Mouse (Mus musculus) monocyte, adult 2 months (primary cell): Measurements from ENCODE around the gene Tyw3.
"Not testable (repeated sequence)": the region's sequence is repeated elsewhere in the genome, so short reads cannot be mapped to it uniquely, and the experiment has no call there.

Experiments
- DNase-seq, 2 experiments: peaks; one replicate each; pipeline ENCODE4 v3.0.0; 2022; ENCODE audit warnings: low spot score in 2 of 2, low read depth in 1 of 2

Gene Tyw3

DNA sequence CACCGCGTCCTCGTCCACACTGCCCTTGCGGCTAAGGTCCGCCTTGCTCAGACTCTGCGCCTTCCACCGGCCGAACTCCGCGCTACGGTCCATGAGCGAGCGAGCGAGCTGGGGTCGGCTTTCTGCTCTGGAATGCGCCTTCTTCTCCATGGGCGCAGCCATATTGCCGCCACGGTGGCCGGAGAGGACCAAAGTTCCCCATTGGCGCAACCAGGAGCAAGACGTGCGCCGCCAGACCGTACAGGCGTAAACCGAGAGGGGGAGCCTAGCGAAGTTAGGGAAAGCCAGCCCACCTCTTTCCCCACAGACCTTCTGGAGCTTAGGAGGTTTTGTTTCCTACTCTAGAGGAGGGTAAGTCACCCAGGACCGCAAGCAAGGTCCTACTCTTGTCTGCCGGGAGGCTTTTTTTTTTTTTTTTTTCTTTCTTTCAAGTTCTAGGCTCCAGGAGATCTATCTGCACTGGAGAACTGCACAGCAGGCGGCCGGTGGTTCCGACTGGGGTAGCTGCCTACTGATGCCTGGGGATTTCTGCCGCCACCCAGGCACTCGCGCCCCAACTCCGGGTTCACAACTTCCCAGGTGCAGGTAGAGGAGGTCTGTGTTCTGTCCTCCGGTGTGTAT lies at the start of gene Tyw3:
Gene Tyw3 (minus strand): TSS at position 171 of the 621 bp plus-strand sequence.
- DNase-seq = peak; percentile 70 to 83

- DNase-seq = no peak
Measured at GRCm38 (mm10) chr3:154633091-154633490, 36.2 kb upstream of the Tyw3 start.

- not testable (repeated sequence) for DNase-seq
Measured at GRCm38 (mm10) chr3:154631281-154631680, 34.4 kb upstream of the Tyw3 start.

DNA sequence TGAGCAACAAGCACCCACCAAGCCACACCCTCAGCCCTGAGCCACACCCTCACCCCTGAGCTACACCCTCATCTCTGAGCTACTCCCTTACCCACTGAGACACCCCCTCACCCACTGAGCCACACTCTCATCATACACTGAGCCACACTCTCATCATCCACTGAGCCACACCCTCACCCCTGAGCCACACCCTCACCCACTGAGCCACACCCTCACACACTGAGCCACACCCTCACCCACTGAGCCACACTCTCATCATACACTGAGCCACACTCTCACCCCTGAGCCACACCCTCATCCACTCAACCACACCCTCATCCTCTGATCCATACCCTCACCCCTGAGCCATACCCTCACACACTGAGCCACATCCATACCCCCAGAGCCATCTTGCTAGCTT lies 31.4 kb upstream of the Tyw3 start:
- no peak for DNase-seq

DNA sequence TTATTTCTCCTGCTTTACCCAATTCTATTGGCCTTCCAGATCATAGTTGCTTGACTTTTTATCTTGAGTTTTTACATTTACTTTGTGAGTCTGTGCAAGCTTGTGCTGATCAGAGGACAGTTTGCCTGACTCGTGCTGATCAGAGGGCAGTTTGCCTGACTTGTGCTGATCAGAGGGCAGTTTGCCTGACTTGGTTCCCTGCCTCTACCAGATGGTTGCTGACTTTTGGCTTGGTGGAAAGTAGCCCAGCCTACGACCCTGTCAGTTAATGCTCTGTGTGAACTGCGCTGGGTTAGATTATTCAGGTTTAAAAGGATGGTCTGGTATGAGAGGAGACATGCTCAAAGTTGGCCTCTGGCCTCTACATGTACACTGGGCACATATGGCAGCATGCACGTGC lies 19.2 kb upstream of the Tyw3 start:
- no peak for DNase-seq

GRCm38 (mm10) chr3:154615304-154615703 lies 18.4 kb upstream of the Tyw3 start:
- no peak for DNase-seq

GRCm38 (mm10) chr3:154614771-154615170 lies 17.9 kb upstream of the Tyw3 start:
- DNase-seq = no peak

DNA sequence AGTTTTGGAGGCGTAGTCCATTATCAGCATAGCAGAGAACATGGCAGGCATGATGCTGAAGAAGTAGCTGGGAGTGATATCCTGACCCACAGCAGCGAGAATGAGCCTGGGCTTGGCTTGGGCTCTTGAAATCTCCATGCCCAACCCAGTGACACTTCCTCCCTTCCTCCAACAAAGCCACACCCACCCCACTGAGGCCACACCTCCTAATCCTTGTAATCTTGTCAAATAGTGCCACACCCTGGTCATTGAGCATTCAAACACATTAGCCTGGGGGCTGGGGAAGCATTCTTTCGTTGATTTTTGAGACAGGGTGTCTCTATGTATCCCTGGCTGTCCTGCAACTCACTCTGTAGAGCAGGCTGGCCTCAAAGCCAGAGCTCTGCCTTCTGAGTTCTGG lies 15.0 kb upstream of the Tyw3 start:
- no peak for DNase-seq

DNA sequence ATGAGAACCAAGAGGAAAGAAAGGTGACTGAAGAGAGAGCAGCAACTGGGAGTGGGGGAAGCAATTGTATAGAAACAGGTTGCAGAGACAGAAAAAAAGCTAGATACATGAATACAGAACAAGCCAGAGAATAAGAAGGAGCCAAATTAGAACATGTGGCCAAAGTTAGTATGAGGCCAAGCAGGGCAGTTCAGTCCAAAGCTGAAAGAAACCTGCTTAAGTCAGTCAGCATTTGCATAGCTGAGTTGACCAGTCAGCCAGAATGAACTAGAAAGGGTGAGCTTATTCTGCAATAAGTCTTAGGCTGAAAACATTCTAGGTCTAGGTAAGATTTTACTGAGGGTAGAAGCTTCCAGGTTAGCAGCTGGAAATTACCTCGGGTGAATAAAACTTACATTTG lies 11.0 kb upstream of the Tyw3 start:
- no peak for DNase-seq

- no peak for DNase-seq
Measured at GRCm38 (mm10) chr3:154604871-154605270, 8.0 kb upstream of the Tyw3 start.

- DNase-seq = no peak
Measured at GRCm38 (mm10) chr3:154602141-154602540, 5.2 kb upstream of the Tyw3 start.

GRCm38 (mm10) chr3:154597561-154597960 lies 657 bp upstream of the Tyw3 start:
- no peak for DNase-seq

- DNase-seq = peak; percentile 60 to 74
Measured at GRCm38 (mm10) chr3:154596488-154596933, 393 bp downstream of the Tyw3 start, which contains the start of gene Cryz. TSS of gene Cryz (plus strand) at chr3:154596711.

DNA sequence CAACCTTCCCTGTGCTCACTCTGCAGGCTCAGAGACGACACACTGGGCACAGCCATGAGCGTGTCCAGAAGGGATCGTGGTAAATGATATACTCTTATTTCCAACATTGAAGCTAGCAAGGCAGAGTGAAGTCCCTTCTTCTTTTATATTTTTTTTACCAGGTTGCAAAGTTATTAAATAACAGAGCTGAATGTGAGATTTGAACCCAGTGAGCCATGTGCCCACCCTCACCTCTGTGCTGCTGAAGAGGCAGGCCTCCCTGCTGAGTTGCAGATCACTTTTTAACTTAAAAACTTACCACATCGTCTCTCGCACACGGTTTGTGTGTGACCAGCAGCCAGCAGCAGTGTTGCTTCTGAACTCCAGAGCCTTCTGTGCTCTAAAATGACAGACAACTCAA lies 2.7 kb downstream of the Tyw3 start:
- no peak for DNase-seq

DNA sequence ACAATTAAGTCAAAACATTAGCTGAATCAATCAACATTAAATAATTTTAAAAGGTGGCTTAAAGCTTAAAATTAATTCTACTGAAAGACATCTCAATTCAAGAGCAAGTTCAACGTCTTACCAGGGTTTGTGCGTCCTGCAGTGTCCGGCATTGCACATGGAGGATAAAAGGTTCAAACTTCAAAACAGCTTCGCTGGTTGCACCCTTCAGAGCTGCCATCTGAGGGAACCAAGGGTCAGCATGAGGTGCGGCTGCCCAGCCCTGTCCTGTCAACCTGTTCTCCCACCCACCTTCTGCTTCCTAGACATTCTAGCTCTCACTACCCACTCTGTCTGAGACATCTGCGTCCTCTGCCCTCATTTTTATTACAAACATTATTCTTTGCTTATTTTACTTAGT lies 3.3 kb downstream of the Tyw3 start:
- no peak for DNase-seq

GRCm38 (mm10) chr3:154591621-154592020 lies 5.3 kb downstream of the Tyw3 start:
- DNase-seq = no peak

- no peak for DNase-seq
Measured at GRCm38 (mm10) chr3:154590971-154591370, 5.9 kb downstream of the Tyw3 start.

DNA sequence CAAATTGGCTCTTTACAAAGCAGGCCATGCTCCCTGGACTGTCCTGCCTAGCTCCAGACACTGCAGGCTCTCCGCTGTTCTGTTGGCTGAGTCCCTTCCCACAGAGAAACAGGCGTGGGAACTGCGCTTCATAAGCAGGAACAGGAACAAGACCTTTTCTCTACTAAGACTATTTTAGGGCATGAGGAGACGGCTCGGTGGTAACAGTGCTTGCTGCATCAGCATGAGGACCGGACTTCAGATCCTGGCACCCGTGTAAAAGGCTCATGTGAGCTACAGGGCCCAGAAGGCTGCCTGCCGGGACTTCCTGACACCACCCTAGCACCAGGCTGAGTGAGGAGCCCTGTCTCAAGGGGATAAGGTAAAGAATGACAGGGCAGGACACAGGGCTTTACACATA lies 12.6 kb downstream of the Tyw3 start:
- DNase-seq = no peak

GRCm38 (mm10) chr3:154577895-154578294 lies 19.0 kb downstream of the Tyw3 start:
- DNase-seq = no peak

GRCm38 (mm10) chr3:154573666-154574065 lies 23.2 kb downstream of the Tyw3 start:
- no peak for DNase-seq

DNA sequence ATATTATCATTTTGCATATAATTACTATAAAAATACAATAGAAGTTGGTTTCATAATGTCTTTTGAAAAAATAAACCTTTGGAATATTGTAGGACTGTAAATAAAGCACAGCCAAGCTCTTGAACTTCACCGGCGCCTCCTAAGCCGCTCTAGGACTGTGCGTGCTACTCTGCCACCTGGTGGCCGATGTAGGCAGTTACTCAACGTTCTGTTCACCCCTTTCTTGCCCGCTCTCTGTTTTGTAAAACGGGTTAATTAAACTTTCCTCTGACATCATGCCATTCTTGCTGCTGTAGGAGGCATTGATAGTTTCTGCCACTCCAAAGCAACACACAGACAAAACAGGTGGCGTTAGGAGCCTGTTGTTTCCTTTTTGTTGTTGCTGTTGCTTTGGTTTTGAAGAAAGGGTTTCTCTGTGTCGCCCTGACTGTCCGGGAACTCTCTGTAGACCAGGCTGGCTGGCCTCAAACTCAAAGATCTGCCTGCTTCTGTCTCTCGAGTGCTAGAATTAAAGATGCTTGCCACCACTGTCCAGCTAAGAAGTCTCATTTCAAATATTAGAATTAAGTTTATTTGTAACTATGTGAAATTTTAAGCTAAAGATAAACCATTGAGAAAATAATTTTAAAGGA lies 24.4 kb downstream of the Tyw3 start:
- peak in 1 of 2 experiments; percentile 2 for DNase-seq

DNA sequence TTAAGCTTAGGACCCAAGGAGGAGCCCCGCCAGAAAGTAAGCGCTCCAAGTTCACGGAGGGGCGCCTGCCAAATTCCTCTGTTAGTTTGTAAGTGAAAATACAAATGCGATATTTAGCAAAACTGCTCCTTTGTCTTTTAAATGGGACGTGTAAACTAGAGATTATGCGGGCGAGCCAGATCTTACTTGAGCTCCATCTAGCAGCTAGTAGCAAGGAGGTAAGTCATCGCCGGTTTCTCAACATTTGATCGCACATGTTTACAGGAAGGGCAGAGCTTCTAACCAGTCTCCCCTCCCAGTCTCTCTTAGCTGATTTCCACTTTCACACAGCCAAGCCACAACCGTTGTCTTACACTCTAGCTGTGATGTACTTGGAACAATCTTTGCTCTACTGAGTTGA lies 26.1 kb downstream of the Tyw3 start:
- no peak for DNase-seq

GRCm38 (mm10) chr3:154570029-154570575 lies 26.8 kb downstream of the Tyw3 start:
- DNase-seq = no peak
